ENCODE assay signal across 8 mouse cellular contexts in the genomic region with DNA sequence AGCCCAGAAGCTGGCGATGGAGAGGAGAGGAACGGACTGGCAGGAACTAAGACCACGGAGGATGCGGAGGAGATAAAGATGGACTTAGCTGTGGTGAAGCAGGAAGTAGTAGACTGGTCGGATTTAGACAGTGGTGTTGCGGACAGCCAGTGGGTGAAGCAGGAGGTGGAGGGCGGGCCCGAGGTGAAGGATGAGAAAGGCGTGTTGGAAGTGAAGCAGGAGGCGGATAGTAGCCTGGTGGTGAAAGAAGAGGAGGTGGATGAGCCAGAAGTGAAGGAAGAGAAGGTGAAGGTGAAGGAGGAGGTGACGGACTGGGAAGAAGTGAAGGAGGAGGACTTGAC. TPM values are rescaled to one million over a fixed set of nuclear protein-coding genes. Genes with fewer than 3 reads are reported as not detected.
DNase-seq lines count a peak whose midpoint lies in the region; ATAC-seq and TF ChIP-seq lines count a peak whose summit lies in the region.

No protein-coding gene starts in this region.

- H3K27ac ChIP-seq in lung, postnatal 0 days (ENCODE audit: low read length), result 0 out of 2 replicates have a peak overlapping the region, but pooled peaks have one; percentile 26
- no peak overlapping the region for H3K27ac ChIP-seq in forebrain, embryonic 11.5 days (ENCODE audit: low read depth, low read length)
- peak overlapping the region; percentile 46; the same call in 1 of the 2 replicates for H3K27ac ChIP-seq in liver, embryonic 12.5 days
- peak overlapping the region; percentile 69 for H3K27ac ChIP-seq in stomach, embryonic 16.5 days (ENCODE audit: low read length)

- peak; percentile 52; the same call in 1 of the 2 replicates for ATAC-seq in lung, postnatal 0 days
- ATAC-seq in forebrain, embryonic 11.5 days (replicated peaks; ENCODE audit: low FRiP score), result no peak; the same call in 1 of the 2 replicates
- peak; percentile 73 for ATAC-seq in liver, embryonic 12.5 days
- peak; percentile 53; the same call in 1 of the 2 replicates for ATAC-seq in stomach, embryonic 16.5 days (ENCODE audit: insufficient read depth, low FRiP score)

- DNase-seq in lung, postnatal 0 days (ENCODE audit: low spot score), result no peak
- DNase-seq in lung, postnatal 4 days, result no peak
- peak; percentile 55 for DNase-seq in forebrain, embryonic 11.5 days (ENCODE audit: low spot score)
- no peak for DNase-seq in kidney, postnatal 10 days
- DNase-seq in T-cell, adult 2 months (ENCODE audit: low spot score), result no peak
- DNase-seq in spleen, postnatal 10 days (ENCODE audit: low spot score in 2 of 2), result no peak

- H3K27me3 ChIP-seq in lung, postnatal 0 days (replicated peaks; ENCODE audit: insufficient read depth, low read length), result no peaks in the 10 kb centered on the region
- H3K27me3 ChIP-seq in forebrain, embryonic 11.5 days (ENCODE audit: control insufficient read depth, insufficient read depth, low read length), result no peaks in the 10 kb centered on the region
- H3K27me3 ChIP-seq in liver, embryonic 12.5 days (replicated peaks), result no peaks in the 10 kb centered on the region
- H3K27me3 ChIP-seq in stomach, embryonic 16.5 days (ENCODE audit: control insufficient read depth, insufficient read depth, low read length), result no peaks in the 10 kb centered on the region

- H3K36me3 ChIP-seq in lung, postnatal 0 days (ENCODE audit: insufficient read depth, low read length), result 0 out of 2 replicates have a peak, but pooled peaks cover 5% of the 10 kb centered on the region
- H3K36me3 ChIP-seq in forebrain, embryonic 11.5 days (ENCODE audit: control insufficient read depth, insufficient read depth, low read length), result peaks cover 7% of the 10 kb centered on the region; the same call in 1 of the 2 replicates
- H3K36me3 ChIP-seq in liver, embryonic 12.5 days, result peaks cover 36% of the 10 kb centered on the region
- peaks cover 3% of the 10 kb centered on the region; the same call in 1 of the 2 replicates for H3K36me3 ChIP-seq in stomach, embryonic 16.5 days (ENCODE audit: control insufficient read depth, insufficient read depth, low read length)

- H3K4me3 ChIP-seq in lung, postnatal 0 days (ENCODE audit: low read depth, low read length), result peak overlapping the region; percentile 67
- H3K4me3 ChIP-seq in forebrain, embryonic 11.5 days (ENCODE audit: low read depth, low read length), result peak overlapping the region; percentile 80
- H3K4me3 ChIP-seq in liver, embryonic 12.5 days, result peak overlapping the region; percentile 75
- H3K4me3 ChIP-seq in stomach, embryonic 16.5 days (replicated peaks; ENCODE audit: low read length), result peak overlapping the region; percentile 94

- TF ChIP-seq EP300 in lung, postnatal 0 days (IDR thresholded peaks at IDR 0.05), result no peak

- no peaks in the 10 kb centered on the region for H3K9me3 ChIP-seq in lung, postnatal 0 days (ENCODE audit: low read length)
- H3K9me3 ChIP-seq in forebrain, embryonic 11.5 days (ENCODE audit: control insufficient read depth, low read length), result no peaks in the 10 kb centered on the region
- H3K9me3 ChIP-seq in liver, embryonic 12.5 days (replicated peaks), result no peaks in the 10 kb centered on the region
- H3K9me3 ChIP-seq in stomach, embryonic 16.5 days (replicated peaks; ENCODE audit: control insufficient read depth, low read length), result no peaks in the 10 kb centered on the region

- WGBS in lung, postnatal 0 days, result under 1% methylated on average over 11 of the region's 11 CpGs
- under 1% methylated on average over 11 of the region's 11 CpGs for WGBS in forebrain, embryonic 11.5 days
- under 1% methylated on average over 11 of the region's 11 CpGs for WGBS in liver, embryonic 12.5 days (ENCODE audit: insufficient replicate concordance)
- under 1% methylated on average over 11 of the region's 11 CpGs for WGBS in stomach, embryonic 16.5 days

- peak overlapping the region; percentile 33 for H3K9ac ChIP-seq in lung, postnatal 0 days (replicated peaks; ENCODE audit: low read depth)
- peak overlapping the region; percentile 73 for H3K9ac ChIP-seq in forebrain, embryonic 11.5 days (ENCODE audit: low read length)
- H3K9ac ChIP-seq in liver, embryonic 12.5 days, result peak overlapping the region; percentile 68
- peak overlapping the region; percentile 81 for H3K9ac ChIP-seq in stomach, embryonic 16.5 days (ENCODE audit: low read length)

- H3K4me2 ChIP-seq in lung, postnatal 0 days (replicated peaks; ENCODE audit: low read depth, low read length), result peak overlapping the region; percentile 84
- H3K4me2 ChIP-seq in forebrain, embryonic 11.5 days (ENCODE audit: low read depth, low read length, severe bottlenecking), result peak overlapping the region; percentile 88
- H3K4me2 ChIP-seq in liver, embryonic 12.5 days, result peak overlapping the region; percentile 77
- peak overlapping the region; percentile 67 for H3K4me2 ChIP-seq in stomach, embryonic 16.5 days (ENCODE audit: low read depth, low read length)

- peaks cover 4% of the 10 kb centered on the region; the same call in 1 of the 2 replicates for H3K4me1 ChIP-seq in lung, postnatal 0 days (ENCODE audit: insufficient read depth, low read depth, low read length)
- H3K4me1 ChIP-seq in forebrain, embryonic 11.5 days (replicated peaks; ENCODE audit: control insufficient read depth, insufficient read depth, low read length), result 0 out of 2 replicates have a peak, but pooled peaks cover 3% of the 10 kb centered on the region
- H3K4me1 ChIP-seq in liver, embryonic 12.5 days, result peaks cover 29% of the 10 kb centered on the region
- H3K4me1 ChIP-seq in stomach, embryonic 16.5 days (ENCODE audit: control insufficient read depth, insufficient read depth, low read length), result peaks cover 7% of the 10 kb centered on the region

- TF ChIP-seq CTCF in lung, postnatal 0 days (IDR thresholded peaks at IDR 0.05), result no peak

RNA-seq across cellular contexts. Expression of a gene that starts 0.4 kb away (rescaled TPM):
- 14.4 and 16.3 TPM in 2 replicates for polyA plus RNA-seq in lung, postnatal 0 days (2015; fragmentation: Nextera tagmentation; extraction: Ambion mirVana)
- polyA plus RNA-seq in forebrain, embryonic 11.5 days (2014; fragmentation: Nextera tagmentation; extraction: Ambion mirVana), result 39.3 and 40.3 TPM in 2 replicates
- polyA plus RNA-seq in liver, embryonic 12.5 days (2016; fragmentation: Nextera tagmentation; extraction: Ambion mirVana), result 25.7 and 26.1 TPM in 2 replicates
- polyA plus RNA-seq in stomach, embryonic 16.5 days (2015; fragmentation: Nextera tagmentation; extraction: Ambion mirVana), result 24.3 and 27.3 TPM in 2 replicates
